Mouse (Mus musculus) ES-E14 (cell line): Measurements from ENCODE around the gene Msi2. TPM values are rescaled to one million over a fixed set of nuclear protein-coding genes. Genes with fewer than 3 reads are reported as not detected.

ENCODE experiments used
- DNase-seq: peaks from one replicate; pipeline ENCODE4 v3.0.0-alpha.2; 2013; ENCODE audit warnings: low read depth, low spot score
- H3K27ac ChIP-seq: 2 replicates; pipeline ENCODE4 v1.5.1; 2012; ENCODE audit warnings: low read depth, mild to moderate bottlenecking, low read length, moderate library complexity, mixed read lengths; ENCODE audit not compliant: poor library complexity, insufficient read depth, severe bottlenecking
- H3K36me3 ChIP-seq: 2 replicates; pipeline ENCODE4 v1.6.1; 2012; ENCODE audit warnings: mild to moderate bottlenecking, low read length, moderate library complexity, mixed read lengths; ENCODE audit not compliant: control insufficient read depth, poor library complexity, insufficient read depth, severe bottlenecking
- H3K4me1 ChIP-seq, 2 experiments: fragments of 150-350 bp in 1 of 2; sonication (generic) in 1 of 2; 2 replicates each; pipeline ENCODE4 v1.6.1; 2012; ENCODE audit warnings: low read length in 2 of 2, mild to moderate bottlenecking in 1 of 2, mixed read lengths in 1 of 2; ENCODE audit not compliant: control insufficient read depth in 2 of 2, insufficient read depth in 2 of 2, poor library complexity in 1 of 2
- H3K4me3 ChIP-seq, 2 experiments: fragments of 150-350 bp in 1 of 2; sonication (generic) in 1 of 2; 2 replicates each; pipeline ENCODE4 v1.5.1; 2012; ENCODE audit warnings: low read length in 2 of 2, low read depth in 1 of 2, mild to moderate bottlenecking in 1 of 2, mixed read lengths in 1 of 2; ENCODE audit not compliant: insufficient read depth in 1 of 2, poor library complexity in 1 of 2, severe bottlenecking in 1 of 2
- H3K9ac ChIP-seq: 2 replicates; pipeline ENCODE4 v1.6.1; 2012; ENCODE audit warnings: low read depth, mild to moderate bottlenecking, low read length, mixed read lengths; ENCODE audit not compliant: poor library complexity, insufficient read depth, severe bottlenecking
- H3K9me3 ChIP-seq: fragments of 150-350 bp; sonication (generic); 2 replicates; pipeline ENCODE4 v1.6.1; 2012; ENCODE audit warnings: low read depth, mild to moderate bottlenecking, low read length; ENCODE audit not compliant: control insufficient read depth, insufficient read depth
- CHD2 ChIP-seq: IDR thresholded peaks from 2 replicates; pipeline ENCODE4 v1.6.1; 2014; ENCODE audit warnings: mild to moderate bottlenecking, low read depth, low read length, inconsistent platforms
- HCFC1 ChIP-seq: IDR thresholded peaks from 2 replicates; pipeline ENCODE4 v1.6.1; 2012; ENCODE audit warnings: low read length, inconsistent platforms, borderline replicate concordance; ENCODE audit not compliant: insufficient read depth
- MAFK ChIP-seq: IDR thresholded peaks from 2 replicates; pipeline ENCODE4 v1.6.1; 2014; ENCODE audit warnings: mild to moderate bottlenecking, low read depth, low read length, inconsistent platforms; ENCODE audit not compliant: insufficient read depth
- ZC3H11A ChIP-seq: IDR thresholded peaks from 2 replicates; pipeline ENCODE4 v1.6.1; 2012; ENCODE audit warnings: low read depth, mild to moderate bottlenecking, inconsistent platforms, low read length, borderline replicate concordance
- ZNF384 ChIP-seq: IDR thresholded peaks from 2 replicates; pipeline ENCODE4 v1.6.1; 2012; ENCODE audit warnings: low read depth, low read length, inconsistent platforms
- in situ Hi-C, 2 experiments: fragments of 600-800 bp; cut with MboI; formaldehyde crosslinking; loops; one replicate each; pipeline ENCODE4 v1.15.1; 2025; ENCODE audit warnings: low sequenced_read_pairs in 2 of 2, inconsistent platforms in 1 of 2; ENCODE audit not compliant: unreplicated experiment in 2 of 2
- total RNA-seq: library from RNA; depleted of rRNA; stranded (reverse); fragments of 300-350 nt; gene quantifications from 2 replicates; pipeline ENCODE4 v1.2.3, GENCODE M21; 2012

The Msi2 gene
- total RNA-seq, 1 experiment: 66.4 TPM

- TF ChIP-seq MAFK (peak; percentile 94), ZNF384 (no peak)
- H3K4me1 ChIP-seq: peaks cover 3 to 8% of the 10 kb centered on the region in 2 experiments
- DNase-seq: no peak
- H3K27ac ChIP-seq: no peak overlapping the region; the same call in 1 of the 2 replicates
- in situ Hi-C loops: no loop called here
- no peak overlapping the region for H3K4me3 ChIP-seq
- H3K9me3 ChIP-seq: no peaks in the 10 kb centered on the region
- H3K9ac ChIP-seq: peak overlapping the region; percentile 47; the same call in 1 of the 2 replicates
- peaks cover 17% of the 10 kb centered on the region for H3K36me3 ChIP-seq
Observed at GRCm38 (mm10) chr11:88715299-88715698, 3.0 kb downstream of the Msi2 start.

- Histone ChIP-seq H3K9me3 (no peaks in the 10 kb centered on the region), H3K4me1 (peaks cover 3 to 6% of the 10 kb centered on the region in 2 experiments), H3K36me3 (peaks cover 28% of the 10 kb centered on the region), H3K9ac (no peak overlapping the region), H3K4me3 (no peak overlapping the region), H3K27ac (no peak overlapping the region; the same call in 1 of the 2 replicates)
- in situ Hi-C loops: no loop called here
- DNase-seq: no peak
- TF ChIP-seq MAFK (no peak), ZNF384 (peak; percentile 87), ZC3H11A (no peak)
Observed at GRCm38 (mm10) chr11:88714127-88714526, 4.2 kb downstream of the Msi2 start.

GRCm38 (mm10) chr11:88713479-88713878 lies 4.8 kb downstream of the Msi2 start:
- no peak overlapping the region for H3K9ac ChIP-seq
- DNase-seq: no peak
- peaks cover 31% of the 10 kb centered on the region for H3K36me3 ChIP-seq
- in situ Hi-C loops: no loop called here
- peaks cover 3 to 6% of the 10 kb centered on the region in 2 experiments for H3K4me1 ChIP-seq
- no peaks in the 10 kb centered on the region for H3K9me3 ChIP-seq
- H3K27ac ChIP-seq: no peak overlapping the region
- TF ChIP-seq CHD2 (no peak), HCFC1 (no peak), MAFK (no peak), ZNF384 (no peak), ZC3H11A (no peak)
- no peak overlapping the region for H3K4me3 ChIP-seq

- Histone ChIP-seq H3K27ac (no peak overlapping the region), H3K36me3 (peaks cover 41% of the 10 kb centered on the region), H3K9me3 (no peaks in the 10 kb centered on the region), H3K4me3 (no peak overlapping the region), H3K4me1 (peaks cover under 1 to 3% of the 10 kb centered on the region in 2 experiments; a peak in 3 of 4 replicates), H3K9ac (no peak overlapping the region)
- no peak for TF ChIP-seq MAFK
- in situ Hi-C loops: no loop called here
- no peak for DNase-seq
Observed at GRCm38 (mm10) chr11:88709876-88710614, 8.3 kb downstream of the Msi2 start.

- H3K9ac ChIP-seq: no peak overlapping the region
- TF ChIP-seq ZNF384 (no peak), ZC3H11A (no peak), MAFK (no peak), CHD2 (no peak), HCFC1 (no peak)
- H3K27ac ChIP-seq: no peak overlapping the region
- H3K36me3 ChIP-seq: peaks cover 44% of the 10 kb centered on the region
- H3K4me3 ChIP-seq: no peak overlapping the region
- in situ Hi-C loops: no loop called here
- no peaks in the 10 kb centered on the region for H3K9me3 ChIP-seq
- peaks cover 0 to 2% of the 10 kb centered on the region in 2 experiments; a peak in 1 of 4 replicates for H3K4me1 ChIP-seq
- DNase-seq: no peak
Observed at GRCm38 (mm10) chr11:88707228-88707775, 11.0 kb downstream of the Msi2 start.
